Mouse (Mus musculus): ENCODE measurements at regions not wholly inside any gene's neighbourhood (a gene's known extent, or its start where the extent isn't known, plus 50 kb on each side); places are given as distances from the start of the nearest gene placed in this dataset.

DNA sequence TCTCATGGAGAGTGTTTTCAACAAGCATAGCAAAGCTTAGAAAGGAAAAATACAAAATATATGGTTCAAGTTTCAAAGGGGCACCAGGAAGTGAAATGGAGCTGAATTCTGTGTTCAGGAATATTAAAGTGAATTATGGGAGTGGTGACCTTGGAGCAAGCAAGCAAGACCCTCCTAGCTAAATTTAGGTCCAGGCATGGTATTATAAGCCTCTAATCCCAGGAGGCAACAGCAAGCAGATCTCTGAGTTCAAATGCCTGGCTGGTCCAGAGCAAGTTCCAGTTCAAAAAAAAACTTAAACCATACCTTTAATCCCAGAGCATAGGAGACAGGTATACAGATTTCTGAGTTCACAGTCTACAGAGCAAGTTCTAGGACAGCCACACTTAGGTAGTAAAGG is 506.7 kb upstream of the Tecrl start:
- TF ChIP-seq POLR2A (IDR thresholded peaks at IDR 0.05; ENCODE audit: control insufficient read depth in 1 of 2, insufficient read depth in 1 of 2, low read depth in 1 of 2, low read length in 2 of 2, poor library complexity in 1 of 2): no peak
- no peak for TF ChIP-seq MAFK (IDR thresholded peaks at IDR 0.05; ENCODE audit: borderline replicate concordance, low read depth, low read length)
- TF ChIP-seq CTCF (IDR thresholded peaks at IDR 0.05 in 2 of 3, conservative IDR thresholded peaks at IDR 0.05 in 1 of 3; ENCODE audit: control insufficient read depth in 1 of 3, insufficient read depth in 1 of 3, low read depth in 2 of 3, low read length in 3 of 3, poor library complexity in 1 of 3, severe bottlenecking in 1 of 3): no peak
- no peak for TF ChIP-seq SMC3 (IDR thresholded peaks at IDR 0.05; ENCODE audit: low read depth, low read length)
- no peak for TF ChIP-seq GATA1 (IDR thresholded peaks at IDR 0.05; ENCODE audit: low read depth, low read length)
- no peak for TF ChIP-seq E2F4 (IDR thresholded peaks at IDR 0.05; ENCODE audit: borderline replicate concordance, low read depth, low read length)
- no peak for TF ChIP-seq TBP (IDR thresholded peaks at IDR 0.05; ENCODE audit: low read depth, low read length)
- TF ChIP-seq EP300 (IDR thresholded peaks at IDR 0.05; ENCODE audit: low read depth in 1 of 2, low read length in 2 of 2): no peak

Measured in MEL (cell line).